Mouse (Mus musculus) kidney, adult 18-20 months (tissue): ENCODE results near the gene Tm7sf3.

Source experiments
- DNase-seq: peaks from one replicate; pipeline ENCODE4 v3.0.0; 2021

Gene Tm7sf3

DNA sequence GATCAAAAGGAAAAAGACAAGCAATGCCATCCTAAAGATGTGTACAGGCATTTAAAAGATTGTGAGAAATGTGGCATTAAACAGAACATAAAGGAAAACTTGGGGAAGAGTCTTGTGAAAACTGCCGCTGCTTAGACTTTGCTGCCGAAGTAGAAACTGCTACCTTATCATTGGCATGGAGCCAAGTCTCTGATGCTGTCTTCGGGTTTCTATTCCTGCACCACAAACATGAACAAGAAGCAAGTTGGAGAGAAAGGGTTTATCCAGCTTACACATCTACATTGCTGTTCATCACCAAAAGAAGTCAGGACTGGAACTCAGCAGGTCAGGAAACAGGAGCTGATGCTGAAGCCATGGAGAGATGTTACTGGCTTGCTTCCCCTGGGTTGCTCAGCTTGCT, 10.6 kb upstream of the Tm7sf3 start:
- DNase-seq = no peak

DNA sequence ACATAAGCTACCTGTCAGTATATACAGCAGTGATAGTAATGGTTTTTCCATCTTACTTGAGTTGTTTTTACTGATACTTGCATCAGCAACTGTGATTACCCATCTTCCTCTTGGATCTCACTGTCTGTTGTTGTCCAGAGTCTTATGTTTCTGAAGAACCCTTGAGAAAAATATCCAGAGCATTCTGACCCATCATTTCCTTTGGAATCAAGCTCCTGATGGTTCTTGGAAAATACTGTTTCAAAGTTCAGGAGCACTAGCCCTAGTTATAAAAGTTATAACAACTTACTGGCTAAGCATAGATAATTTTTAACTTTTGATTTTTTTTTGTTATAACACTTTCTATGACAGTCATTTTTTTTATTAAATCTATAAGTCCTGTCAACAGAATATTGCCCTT, 8.8 kb upstream of the Tm7sf3 start:
- DNase-seq = no peak

DNA sequence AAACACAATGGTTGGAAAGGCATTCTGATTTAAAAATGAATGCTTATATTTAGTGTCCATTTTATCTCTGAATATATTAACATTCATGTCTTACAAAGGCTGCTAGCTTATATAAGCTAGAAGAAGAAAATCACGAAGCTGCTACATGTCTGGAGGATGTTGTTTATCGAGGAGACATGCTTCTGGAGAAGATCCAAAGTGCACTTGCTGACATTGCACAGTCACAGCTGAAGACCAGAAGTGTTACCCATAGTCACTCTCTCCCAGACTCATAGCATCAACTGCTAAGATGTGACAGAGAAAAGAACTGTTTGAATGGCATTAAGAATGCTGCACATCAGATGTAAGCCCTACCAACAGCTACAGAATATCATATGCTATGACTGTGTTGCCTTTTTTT, 7.4 kb upstream of the Tm7sf3 start:
- DNase-seq = no peak

DNA sequence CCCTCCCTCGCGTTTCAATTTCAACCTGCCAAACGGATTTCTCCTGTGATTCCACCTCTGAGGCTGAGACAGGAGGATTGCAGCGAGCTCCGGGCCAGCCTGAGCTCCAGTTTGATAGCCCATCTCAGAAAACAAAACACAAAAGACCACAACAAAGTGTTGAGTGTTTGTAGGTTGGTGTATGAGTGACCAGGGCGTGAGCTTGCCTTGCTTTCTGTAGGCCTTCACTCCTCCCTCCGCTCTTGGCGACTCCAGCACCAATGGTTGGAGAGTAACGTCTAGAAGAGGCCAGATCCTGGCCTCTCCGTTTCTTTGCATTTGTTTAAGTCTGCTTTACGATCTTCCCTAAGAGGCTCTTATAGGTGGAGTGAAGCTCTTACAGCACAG, 553 bp upstream of the Tm7sf3 start:
- DNase-seq = peak; percentile 55

DNA sequence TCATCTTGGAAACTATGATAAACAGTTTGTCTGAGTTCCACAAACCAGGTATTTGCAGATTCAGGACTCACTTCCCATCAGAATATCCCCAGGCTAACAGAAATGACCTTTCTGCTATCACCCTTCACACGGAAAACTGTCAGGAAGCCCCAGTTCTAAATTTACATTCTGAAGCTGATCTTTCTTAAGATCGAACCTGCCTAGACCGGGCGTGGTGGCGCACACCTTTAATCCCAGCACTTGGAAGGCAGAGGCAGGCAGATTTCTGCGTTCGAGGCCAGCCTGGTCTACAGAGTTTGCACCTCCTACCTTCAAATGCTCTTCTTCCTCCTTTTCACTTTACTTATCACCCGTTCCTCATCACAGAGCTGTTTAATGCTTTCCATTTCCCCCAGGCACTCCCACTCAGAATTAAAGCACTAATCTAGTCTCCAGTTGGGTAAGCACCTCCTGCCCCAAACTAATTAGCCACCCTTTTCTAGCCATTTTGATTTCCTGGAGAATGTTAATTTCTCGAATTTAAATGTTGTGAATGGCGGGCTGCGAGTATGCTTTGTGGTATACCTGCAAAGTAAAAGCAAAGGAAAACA, 908 bp downstream of the Tm7sf3 start:
- no peak for DNase-seq

DNA sequence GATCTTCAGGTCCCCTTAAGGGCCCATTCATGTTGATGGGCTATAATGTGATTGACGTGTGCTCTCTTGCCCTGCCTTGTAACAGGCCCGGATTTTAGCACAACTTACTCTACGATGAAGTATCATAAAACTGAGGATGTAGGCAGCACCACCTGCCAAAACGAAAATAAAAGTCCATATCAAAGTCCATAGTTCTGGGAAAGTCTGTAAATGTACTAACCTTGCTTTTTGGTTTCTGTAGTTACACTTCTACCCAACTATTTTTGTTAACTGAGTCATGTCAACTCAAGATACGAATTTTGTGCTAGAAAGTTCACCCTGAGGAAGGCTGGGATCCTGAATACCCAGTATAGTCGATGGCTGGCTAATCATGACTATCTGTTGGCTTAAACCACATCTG, 1.6 kb downstream of the Tm7sf3 start:
- no peak for DNase-seq

DNA sequence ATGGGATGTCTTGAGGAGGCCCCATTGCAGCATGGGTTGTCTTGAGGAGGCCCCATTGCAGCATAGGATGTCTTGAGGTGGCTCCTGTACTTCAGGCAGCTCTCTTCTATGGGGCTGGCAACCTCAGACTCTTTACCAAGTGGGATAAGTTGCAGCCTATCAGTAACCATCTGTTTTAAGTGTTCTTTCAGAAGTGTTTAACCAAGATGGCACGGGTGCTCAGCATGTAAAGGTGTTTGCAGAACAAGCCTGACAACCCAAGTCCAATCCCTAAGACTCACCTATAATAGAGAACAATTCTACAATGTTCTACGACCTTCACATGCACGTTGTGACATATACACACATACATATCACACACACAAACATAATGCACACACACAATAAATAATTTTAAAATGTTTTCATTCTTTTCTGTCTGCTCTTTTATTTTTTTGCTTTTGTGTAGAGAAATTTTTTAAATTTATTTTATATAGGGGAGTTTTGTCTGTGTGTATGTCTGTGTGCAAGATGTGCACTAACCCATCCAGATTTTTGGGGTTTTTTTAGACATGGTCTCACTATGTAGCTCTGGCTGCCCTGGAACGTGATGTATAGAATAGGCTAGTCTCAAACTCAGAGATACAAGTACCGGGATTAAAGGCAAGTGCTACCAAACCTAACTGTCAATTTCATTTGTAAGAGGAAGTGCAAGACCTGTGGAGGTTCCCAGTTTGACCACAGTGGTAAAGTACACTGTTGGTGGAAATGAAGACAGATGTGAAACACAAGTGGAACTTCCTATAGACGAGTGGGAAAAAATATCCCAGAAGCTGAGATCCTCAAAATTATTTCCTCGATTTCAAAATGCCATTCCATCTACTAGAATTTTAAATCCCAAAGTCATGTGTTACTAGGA, 2.3 kb downstream of the Tm7sf3 start:
- DNase-seq = no peak

DNA sequence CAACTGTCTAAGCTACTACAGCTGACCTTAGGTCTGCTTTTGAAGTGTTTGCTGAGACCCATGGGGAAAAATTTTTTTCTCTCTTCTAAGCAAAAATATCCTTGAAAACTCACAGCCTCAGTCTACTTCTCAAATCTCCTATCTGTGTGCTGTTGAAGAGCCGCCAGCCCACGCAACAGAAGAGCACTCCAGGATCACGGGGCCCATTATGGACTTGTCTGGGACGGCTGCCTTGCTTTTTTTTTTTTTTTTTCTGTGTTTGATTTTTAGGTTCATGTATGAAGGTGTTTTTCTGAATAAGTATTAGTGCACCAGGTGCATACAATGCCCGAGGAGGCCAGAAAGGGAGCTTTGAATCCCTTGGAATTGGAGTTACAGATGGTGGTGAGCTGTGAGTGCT, 6.1 kb downstream of the Tm7sf3 start:
- DNase-seq = no peak

DNA sequence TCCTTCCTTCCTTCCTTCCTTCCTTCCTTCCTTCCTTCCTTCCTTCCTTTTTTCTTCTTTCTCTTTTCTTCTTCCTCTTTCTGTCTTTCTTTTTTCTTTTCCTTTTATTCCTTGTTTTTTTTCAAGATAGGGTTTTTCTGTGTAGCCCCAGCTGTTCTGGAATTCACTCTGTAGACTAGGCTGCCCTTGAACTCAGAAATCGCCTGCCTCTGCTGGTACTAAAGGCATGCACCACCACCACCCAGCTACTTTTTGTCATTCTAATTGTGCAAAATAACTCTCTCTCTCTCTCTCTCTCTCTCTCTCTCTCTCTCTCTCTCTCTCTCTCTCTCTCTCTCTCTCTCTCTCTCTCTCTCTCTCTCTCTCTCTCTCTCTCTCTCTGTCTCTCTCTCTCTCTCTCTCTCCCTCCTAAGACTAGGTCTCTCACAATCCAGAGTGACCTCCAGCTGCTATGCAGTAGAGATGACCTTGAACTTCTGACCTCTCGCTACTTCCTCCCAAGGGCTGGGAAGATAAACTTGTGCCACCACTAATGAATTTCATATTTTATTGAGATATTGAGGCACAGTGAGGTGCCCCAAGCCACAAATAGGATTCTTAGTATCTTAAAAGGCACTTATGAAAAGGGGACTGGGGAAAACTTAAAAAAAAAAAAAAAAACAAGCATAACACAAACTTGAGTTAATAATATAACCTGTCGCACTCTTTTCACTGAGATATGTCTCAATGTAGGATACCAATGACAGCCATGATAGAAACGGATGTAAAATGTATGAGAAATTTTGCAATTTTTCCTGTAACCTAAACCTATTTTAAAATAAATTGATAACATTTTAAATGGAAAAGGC, 7.6 kb downstream of the Tm7sf3 start:
- DNase-seq = no peak

DNA sequence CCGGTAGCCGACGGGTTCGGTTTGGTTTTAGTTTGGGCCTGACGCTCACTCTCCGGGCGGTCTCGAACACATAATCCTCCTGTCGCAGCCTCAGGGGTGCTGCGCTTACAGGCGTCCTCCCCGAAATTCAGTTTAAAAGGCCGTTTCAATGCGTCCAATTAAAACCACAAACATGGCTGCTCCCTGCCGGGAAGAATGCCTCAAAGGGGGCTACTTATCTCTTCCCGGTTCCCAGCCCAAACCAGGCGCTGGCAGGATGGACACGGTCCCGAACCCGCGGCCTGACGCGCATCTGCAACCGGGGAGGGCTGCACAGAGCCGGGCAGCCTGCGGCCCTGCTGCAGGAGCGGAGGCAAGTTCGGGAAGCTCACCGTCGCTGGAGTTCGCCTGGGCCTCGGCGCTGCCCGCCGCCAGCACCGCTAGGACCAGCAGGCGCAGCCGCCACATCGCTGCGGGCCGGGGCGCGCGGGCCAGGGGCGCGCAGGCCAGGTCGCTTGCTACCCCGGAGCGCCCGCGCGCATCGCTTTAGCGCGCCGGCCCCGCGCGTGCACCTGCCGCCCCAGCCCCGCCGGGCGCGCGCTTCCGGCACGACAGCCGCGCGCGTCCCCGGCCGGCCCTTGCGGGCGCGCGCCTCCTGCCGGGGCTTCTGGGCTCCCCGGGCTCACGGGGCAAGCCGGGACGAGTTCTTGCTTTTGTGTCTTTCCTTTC, 8.5 kb downstream of the Tm7sf3 start:
- DNase-seq = peak; percentile 78

DNA sequence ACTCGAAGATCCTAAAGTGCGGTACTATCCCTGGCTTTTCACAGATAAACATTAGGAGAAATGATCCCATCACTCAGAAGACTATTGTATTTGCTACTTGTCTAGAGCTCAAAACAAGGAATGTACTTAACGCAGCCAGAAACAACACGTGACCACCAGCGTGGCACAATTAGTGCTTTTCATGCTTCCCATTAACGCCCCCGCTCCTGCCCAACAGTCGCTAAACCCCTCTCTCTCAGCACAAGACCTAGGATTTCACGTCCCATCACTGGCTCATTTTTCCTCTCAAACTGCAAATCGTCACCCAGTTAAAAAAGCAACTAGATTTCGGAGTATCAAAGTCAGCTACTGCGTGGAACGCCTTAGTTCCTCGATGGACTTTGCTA, 9.0 kb downstream of the Tm7sf3 start:
- peak; percentile 58 for DNase-seq

DNA sequence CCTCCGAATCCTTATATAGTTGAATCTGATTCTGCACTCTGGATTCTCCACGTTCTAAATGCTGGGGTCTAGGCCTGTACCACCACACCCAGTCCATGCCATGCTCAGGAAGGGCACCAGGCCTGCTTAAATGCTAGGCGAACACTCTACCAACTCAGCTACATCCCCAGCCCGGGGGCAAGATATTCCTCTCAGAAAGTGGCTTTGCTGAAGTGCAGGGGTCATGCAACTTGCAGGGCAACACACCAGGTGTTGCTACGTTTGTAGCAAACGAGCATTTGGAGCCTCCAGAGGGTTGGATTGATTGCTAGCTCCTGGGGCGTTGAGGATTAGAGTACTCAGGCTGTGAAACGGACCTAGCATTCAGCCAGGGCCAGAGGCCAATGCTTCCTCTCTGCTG, 9.5 kb downstream of the Tm7sf3 start:
- DNase-seq = peak; percentile 39

DNA sequence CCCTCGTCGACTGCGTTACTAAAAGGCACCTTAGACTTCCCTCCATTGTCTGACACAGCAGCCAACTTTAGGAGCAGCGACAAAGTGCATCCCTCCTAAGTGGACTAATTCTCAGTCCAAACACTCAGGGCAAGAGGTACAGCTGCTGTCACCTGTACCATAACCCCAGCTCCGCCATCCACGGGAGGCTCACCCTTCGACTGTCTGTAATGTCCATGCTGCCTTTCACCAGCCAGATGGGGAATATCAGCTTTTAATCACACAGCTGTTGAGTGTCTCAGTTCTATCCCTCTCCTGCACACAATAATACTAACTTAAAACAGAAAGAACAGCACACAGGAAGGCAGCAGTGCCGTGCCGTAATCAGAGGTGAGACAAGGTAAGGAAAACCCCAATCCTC, 10.2 kb downstream of the Tm7sf3 start:
- DNase-seq = no peak

DNA sequence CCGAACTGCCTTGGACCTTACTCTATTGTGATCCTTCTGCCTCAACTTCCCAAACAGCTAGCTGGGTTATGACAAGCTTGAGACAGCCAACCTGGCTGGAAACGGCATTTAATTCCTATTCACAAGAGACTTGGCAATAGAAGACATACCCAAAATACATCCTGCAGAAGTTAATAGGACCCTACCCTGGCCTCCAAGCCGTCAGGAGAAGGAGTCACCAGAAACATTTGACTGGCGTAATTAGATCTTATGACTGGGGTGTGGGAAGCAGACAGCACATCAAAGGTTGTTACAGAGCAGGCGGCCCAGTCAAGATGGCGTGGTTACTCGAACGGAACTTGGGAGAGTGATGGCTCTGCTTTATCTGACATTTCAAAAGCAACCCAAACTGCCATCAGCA, 10.8 kb downstream of the Tm7sf3 start:
- DNase-seq = no peak

DNA sequence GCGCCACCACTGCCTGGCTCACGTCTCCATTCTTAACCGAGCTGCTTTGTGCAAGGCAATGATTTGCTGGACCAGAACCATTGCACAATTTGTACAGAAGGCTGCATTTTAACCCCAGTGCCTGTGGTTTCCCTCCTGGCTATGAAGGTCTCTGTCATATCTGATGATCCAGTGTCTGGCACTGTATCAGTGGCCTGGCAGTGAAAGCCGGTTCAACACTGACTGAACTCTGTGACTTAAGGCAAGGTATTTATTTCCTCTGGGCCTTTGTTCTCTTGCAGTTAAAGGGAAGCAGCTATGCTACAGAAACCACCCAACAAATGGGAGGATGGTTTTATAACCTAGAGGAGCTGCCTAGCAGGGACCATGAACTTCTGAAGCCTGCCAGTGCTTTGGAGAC, 11.7 kb downstream of the Tm7sf3 start:
- DNase-seq = peak; percentile 50

DNA sequence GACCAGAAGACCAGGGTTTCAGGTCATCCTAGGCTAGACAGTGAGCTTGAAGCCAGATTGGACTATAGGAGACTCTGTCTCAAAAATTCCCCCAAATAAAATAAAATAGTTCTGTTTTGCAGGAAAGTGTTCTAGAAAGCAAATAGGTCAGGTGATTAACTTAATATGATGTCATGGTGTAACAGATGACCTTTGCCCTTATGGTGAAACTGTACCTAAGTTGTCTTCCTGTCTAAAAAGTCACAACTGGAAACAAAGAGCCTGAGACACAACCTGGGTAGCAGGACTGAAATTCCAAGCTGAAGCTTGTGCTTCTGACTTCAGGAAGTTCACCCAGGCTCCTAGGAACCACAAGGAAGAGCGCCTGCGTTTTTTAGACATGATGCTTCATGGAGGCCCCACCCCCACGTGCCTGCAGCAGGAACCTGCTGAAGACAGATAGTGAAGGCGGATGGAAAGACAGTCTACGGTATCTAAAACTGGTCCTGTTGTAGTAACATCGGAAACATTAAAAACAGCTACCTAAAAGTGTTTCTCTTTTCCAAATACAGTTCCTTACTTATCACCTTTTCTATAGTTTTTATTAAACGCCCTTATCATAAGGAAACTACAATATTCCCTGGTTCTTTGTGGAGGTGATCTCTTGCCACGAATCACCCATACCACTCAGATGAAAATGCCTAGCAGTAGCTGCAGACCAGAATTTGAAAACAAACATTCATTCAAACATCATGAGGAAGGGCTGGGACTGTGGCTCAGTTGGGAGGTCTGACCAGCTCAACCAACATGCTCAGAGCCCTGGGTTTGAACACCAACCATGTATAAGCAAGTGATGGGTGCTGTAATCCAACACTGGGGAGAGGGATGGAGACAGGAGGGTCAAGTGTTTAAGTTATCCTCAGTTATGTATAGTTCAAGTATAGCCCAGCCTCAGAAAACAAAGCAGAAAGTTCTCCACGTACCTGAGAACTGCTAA, 12.6 kb downstream of the Tm7sf3 start:
- DNase-seq = no peak

DNA sequence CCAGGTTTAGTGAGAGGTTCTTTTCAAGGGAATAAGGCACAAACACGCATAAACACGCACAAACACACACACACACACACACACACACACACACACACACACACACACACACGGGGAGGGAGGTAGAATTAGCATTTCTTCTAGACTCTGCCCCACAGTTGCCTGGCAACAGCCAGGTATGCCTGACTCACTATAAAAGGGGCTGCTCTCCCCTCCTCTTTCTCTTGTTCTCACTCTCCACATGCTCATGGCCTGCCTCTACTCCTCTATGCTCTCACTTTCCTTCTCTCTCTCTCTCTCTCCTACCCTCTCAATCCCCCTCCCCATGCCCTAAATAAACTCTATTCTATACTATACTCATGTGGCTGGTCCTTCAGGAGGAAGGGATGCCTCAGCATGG, 14.5 kb downstream of the Tm7sf3 start:
- DNase-seq = no peak

DNA sequence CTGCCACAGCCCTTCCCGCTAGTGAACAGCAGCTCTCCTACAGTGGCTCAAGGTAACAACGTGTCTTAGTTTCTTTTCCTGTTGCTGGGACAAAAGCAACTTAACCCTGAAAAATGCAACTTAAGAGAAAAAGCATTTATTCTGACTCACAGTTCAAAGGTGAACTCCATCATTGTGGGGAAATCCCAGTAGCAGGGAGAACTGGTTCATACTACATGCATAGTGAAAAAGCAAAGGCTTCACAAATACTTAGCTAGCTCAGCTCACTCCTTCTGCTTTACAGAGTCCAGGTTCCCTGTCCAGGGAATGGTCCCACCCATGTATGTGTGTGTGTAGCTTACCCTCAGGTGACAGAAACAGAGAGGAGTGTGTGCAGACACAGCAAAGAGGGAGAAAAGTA, 26.0 kb downstream of the Tm7sf3 start:
- no peak for DNase-seq

DNA sequence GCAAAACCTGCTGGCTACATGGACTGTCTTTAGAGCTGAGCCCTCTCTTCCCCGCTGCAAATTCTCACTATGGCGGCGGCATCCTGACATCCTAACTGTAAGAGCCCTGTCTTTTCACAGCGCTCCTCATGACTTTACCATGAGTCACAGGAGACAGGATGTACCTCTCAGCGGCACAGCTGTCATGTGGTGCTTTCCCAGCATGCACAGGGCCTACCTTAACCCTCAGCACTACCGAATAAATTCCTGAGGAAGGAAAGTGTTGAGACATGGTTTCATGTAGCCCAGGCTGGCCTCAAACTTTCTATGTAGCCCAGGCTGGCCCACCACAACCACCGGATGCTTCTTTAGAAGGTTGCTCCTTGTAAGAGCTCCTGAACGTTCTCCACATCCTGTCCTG, 26.7 kb downstream of the Tm7sf3 start:
- no peak for DNase-seq

DNA sequence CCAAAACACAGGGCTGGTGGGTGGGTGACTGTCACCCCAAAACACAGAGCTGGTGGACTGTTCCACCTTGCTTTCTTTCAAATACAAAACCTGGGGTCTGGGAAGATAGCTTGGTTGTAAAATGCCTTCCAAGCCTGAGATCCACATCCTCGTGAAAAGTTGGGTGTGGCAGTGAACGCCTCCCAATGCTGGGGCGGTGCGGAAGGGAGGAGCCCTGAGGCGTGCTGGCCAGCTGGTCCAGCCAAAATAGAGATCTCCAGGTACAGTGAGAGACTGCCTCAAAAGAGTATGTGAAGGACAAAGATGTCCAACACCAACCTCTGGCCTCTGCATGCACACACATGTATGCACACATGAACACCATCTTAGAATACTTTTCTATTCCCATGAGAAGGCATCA, 28.1 kb downstream of the Tm7sf3 start:
- DNase-seq = no peak

DNA sequence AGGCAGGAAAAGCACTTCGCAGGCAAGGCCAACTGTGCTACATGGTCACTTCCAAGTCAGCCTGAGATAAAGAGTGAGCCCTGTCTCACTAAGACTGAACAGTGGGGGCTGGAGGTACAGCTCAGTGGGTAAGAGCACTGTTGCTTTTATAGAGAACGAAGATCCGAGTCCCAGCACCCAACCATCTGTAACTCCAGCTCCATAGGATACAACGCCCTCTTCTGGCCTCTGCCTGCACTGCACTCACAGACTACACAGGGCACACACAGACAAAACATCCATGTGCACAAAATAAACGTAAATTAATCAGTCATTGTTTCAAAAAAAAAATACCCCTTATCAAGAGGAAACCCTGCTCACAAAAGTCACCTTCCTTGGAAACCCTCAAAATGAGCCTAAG, 28.7 kb downstream of the Tm7sf3 start:
- no peak for DNase-seq

DNA sequence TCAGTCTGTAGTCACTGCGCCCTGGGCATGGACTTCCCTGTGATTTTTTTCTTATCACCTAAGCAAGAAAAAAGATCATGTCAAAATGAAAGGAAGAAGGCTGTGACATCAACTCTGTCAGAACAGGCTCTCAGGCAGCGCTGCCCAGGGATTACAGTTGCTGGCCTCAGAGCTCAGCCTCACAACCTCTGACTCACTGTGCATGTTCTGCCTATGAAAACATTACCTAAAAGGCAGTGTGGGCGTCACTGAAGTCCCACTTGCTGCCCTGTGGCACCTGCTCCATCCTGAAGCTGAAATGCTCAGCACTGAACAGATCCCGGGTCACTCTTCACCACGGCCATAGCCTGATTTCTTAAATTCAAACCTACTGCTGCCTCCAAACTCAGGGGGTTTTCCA, 29.9 kb downstream of the Tm7sf3 start:
- no peak for DNase-seq
